Mouse (Mus musculus): ENCODE measurements at regions not wholly inside any gene's neighbourhood (a gene's known extent, or its start where the extent isn't known, plus 50 kb on each side); places are given as distances from the start of the nearest gene placed in this dataset.

- TF ChIP-seq POLR2AphosphoS2 (IDR thresholded peaks at IDR 0.05; ENCODE audit: insufficient read length, low read depth), result no peak
- no peak for TF ChIP-seq MYOG (IDR thresholded peaks at IDR 0.05; ENCODE audit: control insufficient read depth in 1 of 3, insufficient read depth in 1 of 3, insufficient read length in 2 of 3, low read depth in 2 of 3)
- TF ChIP-seq MYOD1 (IDR thresholded peaks at IDR 0.05; ENCODE audit: control insufficient read depth in 1 of 3, insufficient read length in 2 of 3, low read depth in 2 of 3), result no peak
- TF ChIP-seq USF1 (IDR thresholded peaks at IDR 0.05; ENCODE audit: low read depth), result no peak
- no peak for TF ChIP-seq MAX (IDR thresholded peaks at IDR 0.05; ENCODE audit: low read depth)
- TF ChIP-seq SRF (IDR thresholded peaks at IDR 0.05; ENCODE audit: control insufficient read depth, insufficient read length, low read depth), result no peak
These were observed 365.6 kb upstream of the Sema3a start for GRCm38 (mm10) chr5:12759634-12760033.

All from myocyte (in vitro differentiated cells).